Mouse (Mus musculus): Measurements from ENCODE around the gene Ppp2r1a.

GRCm38 (mm10) chr17:20965421-20965820 lies 20.3 kb downstream of the Ppp2r1a start:
- TF ChIP-seq POLR2A (IDR thresholded peaks at IDR 0.05; ENCODE audit: extremely low read depth, insufficient read depth, low read length) (no peak), CTCF (IDR thresholded peaks at IDR 0.05; ENCODE audit: extremely low read depth, insufficient read depth, low read length) (no peak)

Data from cortical plate, adult 2 months (tissue).